ENCODE assay signal across 10 mouse cellular contexts in the genomic region with DNA sequence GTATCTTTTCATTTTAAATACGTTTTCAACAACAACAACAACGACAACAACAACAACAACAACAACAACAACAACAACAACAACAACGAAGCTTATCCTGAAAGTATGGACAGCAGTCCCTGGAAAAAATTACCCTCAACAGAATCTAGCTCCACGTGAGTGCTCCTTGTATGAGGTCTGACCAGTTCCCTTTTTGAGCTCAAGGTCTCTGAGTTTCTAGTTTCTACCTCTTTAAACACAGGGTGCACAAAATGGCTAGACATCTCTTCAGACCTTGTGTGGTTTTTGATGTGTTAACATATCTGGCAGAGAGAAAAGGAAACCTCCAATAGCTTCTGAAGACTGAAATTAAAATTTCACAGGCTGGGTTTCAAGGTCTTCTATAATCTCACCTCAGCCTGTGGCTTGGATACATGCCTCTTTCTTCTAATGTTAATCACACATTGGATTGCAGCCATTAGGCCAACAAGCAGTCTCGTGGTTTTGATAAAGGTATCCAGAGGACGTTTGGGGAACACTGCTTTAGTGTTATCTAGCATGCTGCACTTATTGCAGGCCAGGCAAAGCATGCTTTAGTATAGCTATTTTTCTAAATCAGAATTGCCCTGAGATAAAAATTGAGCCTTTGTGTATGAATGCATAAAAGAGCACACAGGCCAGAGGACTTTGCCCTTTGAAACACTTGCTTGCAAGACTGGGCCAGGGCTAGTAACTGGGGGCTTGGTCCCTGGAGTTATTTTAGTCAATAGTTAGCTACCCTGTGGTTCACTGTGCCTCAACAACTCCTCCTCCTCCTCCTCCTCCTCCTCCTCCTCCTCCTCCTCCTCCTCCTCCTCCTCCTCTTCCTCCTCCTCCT. TPM values are rescaled to one million over a fixed set of nuclear protein-coding genes. Genes with fewer than 3 reads are reported as not detected.
DNase-seq lines count a peak whose midpoint lies in the region; ATAC-seq lines count a peak whose summit lies in the region.
"Had no signal": no experiment of that assay in that cellular context is flagged by ENCODE, and none has a peak within 500 bp of the region (broad histone marks: within the 10 kb centered on the region; RNA-seq: fewer than 3 reads in every experiment).

No protein-coding gene starts in this region.

- no peaks in the 10 kb centered on the region for H3K36me3 ChIP-seq in limb, embryonic 13.5 days
- no peaks in the 10 kb centered on the region for H3K36me3 ChIP-seq in limb, embryonic 10.5 days
- H3K36me3 ChIP-seq in intestine, embryonic 15.5 days, result no peaks in the 10 kb centered on the region
- no peaks in the 10 kb centered on the region for H3K36me3 ChIP-seq in stomach, embryonic 15.5 days
- H3K36me3 ChIP-seq: embryonic facial prominence, embryonic 15.5 days; lung, embryonic 15.5 days had no signal

- no peaks in the 10 kb centered on the region for H3K9me3 ChIP-seq in limb, embryonic 13.5 days
- H3K9me3 ChIP-seq in limb, embryonic 10.5 days (replicated peaks), result no peaks in the 10 kb centered on the region
- no peaks in the 10 kb centered on the region for H3K9me3 ChIP-seq in intestine, embryonic 15.5 days
- no peaks in the 10 kb centered on the region for H3K9me3 ChIP-seq in stomach, embryonic 15.5 days
- H3K9me3 ChIP-seq: embryonic facial prominence, embryonic 15.5 days; lung, embryonic 15.5 days had no signal

- no peaks in the 10 kb centered on the region for H3K27me3 ChIP-seq in limb, embryonic 13.5 days
- H3K27me3 ChIP-seq in limb, embryonic 10.5 days (ENCODE audit: low read depth, poor library complexity, severe bottlenecking), result no peaks in the 10 kb centered on the region
- H3K27me3 ChIP-seq in intestine, embryonic 15.5 days (replicated peaks), result no peaks in the 10 kb centered on the region
- H3K27me3 ChIP-seq in stomach, embryonic 15.5 days (replicated peaks), result no peaks in the 10 kb centered on the region
- H3K27me3 ChIP-seq: embryonic facial prominence, embryonic 15.5 days; lung, embryonic 15.5 days had no signal

- H3K27ac ChIP-seq in limb, embryonic 13.5 days, result no peak overlapping the region
- no peak overlapping the region for H3K27ac ChIP-seq in limb, embryonic 10.5 days
- 0 out of 2 replicates have a peak overlapping the region, but pooled peaks have one; percentile 33 for H3K27ac ChIP-seq in intestine, embryonic 15.5 days
- peak overlapping the region; percentile 51; the same call in 1 of the 2 replicates for H3K27ac ChIP-seq in stomach, embryonic 15.5 days
- H3K27ac ChIP-seq: embryonic facial prominence, embryonic 15.5 days; lung, embryonic 15.5 days had no signal

- WGBS in limb, embryonic 13.5 days, result 73% methylated on average over 6 of the region's 6 CpGs
- WGBS in limb, embryonic 10.5 days, result 87% methylated on average over 6 of the region's 6 CpGs
- WGBS in intestine, embryonic 15.5 days, result 66% methylated on average over 6 of the region's 6 CpGs
- 59% methylated on average over 6 of the region's 6 CpGs for WGBS in stomach, embryonic 15.5 days

- peaks cover 17% of the 10 kb centered on the region for H3K4me1 ChIP-seq in limb, embryonic 13.5 days
- peaks cover 9% of the 10 kb centered on the region for H3K4me1 ChIP-seq in limb, embryonic 10.5 days
- 0 out of 2 replicates have a peak, but pooled peaks cover 3% of the 10 kb centered on the region for H3K4me1 ChIP-seq in intestine, embryonic 15.5 days (replicated peaks)
- H3K4me1 ChIP-seq in stomach, embryonic 15.5 days, result no peaks in the 10 kb centered on the region

- DNase-seq in limb, embryonic 10.5 days (ENCODE audit: low spot score), result no peak
- peak; percentile 66 for DNase-seq in fibroblast of lung, adult 2 months (ENCODE audit: low read depth)
- DNase-seq in right cerebral cortex, postnatal 4 days, result no peak
- no peak for DNase-seq in right cerebral cortex, adult 18-20 months
- no peak for DNase-seq in spleen, postnatal 36 days (ENCODE audit: low spot score in 2 of 2)

- H3K4me3 ChIP-seq in limb, embryonic 13.5 days, result no peak overlapping the region
- no peak overlapping the region for H3K4me3 ChIP-seq in limb, embryonic 10.5 days
- no peak overlapping the region for H3K4me3 ChIP-seq in intestine, embryonic 15.5 days (replicated peaks)
- no peak overlapping the region for H3K4me3 ChIP-seq in stomach, embryonic 15.5 days (replicated peaks)
- H3K4me3 ChIP-seq: embryonic facial prominence, embryonic 15.5 days; lung, embryonic 15.5 days had no signal

- no peak overlapping the region for H3K9ac ChIP-seq in limb, embryonic 13.5 days
- H3K9ac ChIP-seq in intestine, embryonic 15.5 days, result no peak overlapping the region
- H3K9ac ChIP-seq in stomach, embryonic 15.5 days, result no peak overlapping the region
- H3K9ac ChIP-seq: embryonic facial prominence, embryonic 15.5 days; lung, embryonic 15.5 days had no signal

- ATAC-seq in limb, embryonic 13.5 days (ENCODE audit: low FRiP score, low read depth), result 0 out of 2 replicates have a peak, but pooled peaks have one; percentile 28
- ATAC-seq in intestine, embryonic 15.5 days, result peak; percentile 92
- ATAC-seq in stomach, embryonic 15.5 days (ENCODE audit: insufficient read depth, low FRiP score, low read depth), result peak; percentile 82

- no peak overlapping the region for H3K4me2 ChIP-seq in limb, embryonic 13.5 days (replicated peaks)
- H3K4me2 ChIP-seq in intestine, embryonic 15.5 days (replicated peaks), result no peak overlapping the region
- no peak overlapping the region for H3K4me2 ChIP-seq in stomach, embryonic 15.5 days
- H3K4me2 ChIP-seq: embryonic facial prominence, embryonic 15.5 days; lung, embryonic 15.5 days had no signal

RNA-seq across cellular contexts. Expression of a gene that starts 3.5 kb away (rescaled TPM):
- 20.8 and 22.3 TPM in 2 replicates for polyA plus RNA-seq in limb, embryonic 13.5 days (2015; fragmentation: Nextera tagmentation; extraction: Ambion mirVana)
- polyA plus RNA-seq in limb, embryonic 10.5 days (2016; fragmentation: Nextera tagmentation; extraction: Ambion mirVana), result 22.7 and 24.3 TPM in 2 replicates
- 18.5 and 24.4 TPM in 2 replicates for polyA plus RNA-seq in intestine, embryonic 15.5 days (2015; fragmentation: Nextera tagmentation; extraction: Ambion mirVana)
- polyA plus RNA-seq in stomach, embryonic 15.5 days (2015; fragmentation: Nextera tagmentation; extraction: Ambion mirVana), result 22.8 and 26.6 TPM in 2 replicates

Comparison
In these comparisons a context has a peak if more than half of its experiments do, and no peak if none do; other contexts are left out.
1. ATAC-seq: peak in every context shown above with its lines; median percentile 92 in intestine, embryonic 15.5 days; 82 in stomach, embryonic 15.5 days; 28 in limb, embryonic 13.5 days.
2. H3K27ac ChIP-seq: peak in intestine, embryonic 15.5 days (single experiment) and stomach, embryonic 15.5 days (single experiment); none in limb, embryonic 13.5 days (single experiment) and limb, embryonic 10.5 days (single experiment).